Mouse (Mus musculus): ENCODE measurements around the gene Glis2.

- TF ChIP-seq EP300 (IDR thresholded peaks at IDR 0.05; ENCODE audit: low read depth) (no peak), CTCF (IDR thresholded peaks at IDR 0.05; ENCODE audit: low read depth) (no peak)
Measured at GRCm38 (mm10) chr16:4624481-4625110, 30.1 kb downstream of the Glis2 start, which contains the start of gene Pam16.

All from heart, postnatal 0 days (tissue).